Mouse (Mus musculus) sigmoid colon, adult 10 weeks (tissue): Measurements from ENCODE around the gene Tinag. TPM values are rescaled to one million over a fixed set of nuclear protein-coding genes. Genes with fewer than 3 reads are reported as not detected.

Source experiments
- polyA plus RNA-seq: library from polyadenylated mRNA; stranded (reverse); fragments of 350-450 nt; fragmentation: Illumina TruSeq; extraction: RNeasy Lipid Tissue Mini Kit (QIAGEN cat#74804); gene quantifications from one replicate; pipeline ENCODE4 v1.2.3, GENCODE M21; 2014; ENCODE audit warnings: low read depth, low replicate concordance

Gene Tinag
- 83.1 TPM for polyA plus RNA-seq

DNA sequence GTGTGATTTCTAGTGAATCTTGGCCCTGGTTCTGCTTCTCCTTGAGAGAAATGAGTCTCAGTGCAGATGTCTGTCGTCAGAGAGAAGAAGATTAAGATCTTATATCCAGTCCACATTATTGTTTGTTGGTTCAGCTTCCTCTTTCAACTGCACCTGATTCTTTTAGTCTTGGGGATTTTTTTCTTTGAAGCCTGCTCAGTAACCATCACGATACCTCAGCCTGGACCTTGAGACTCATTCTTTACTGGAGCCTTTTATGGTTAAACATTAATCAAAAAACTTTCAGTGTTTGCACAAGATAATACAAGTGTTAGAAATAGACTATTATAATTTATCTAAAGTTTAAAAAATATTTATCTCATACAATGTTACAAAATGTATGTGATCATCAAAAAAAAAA lies at the start of gene Tinag:
TSS of gene Tinag (minus strand) at position 210 of the 400 bp plus-strand sequence.

